8 mouse cellular contexts compared by ENCODE assay signal in genomic region chr4:103214498-103214924, GRCm38 (mm10). TPM values are rescaled to one million over a fixed set of nuclear protein-coding genes. Genes with fewer than 3 reads are reported as not detected.
DNase-seq lines count a peak whose midpoint lies in the region; ATAC-seq lines count a peak whose summit lies in the region.

No protein-coding gene starts in this region.

- DNase-seq in T-cell, adult 2 months (ENCODE audit: low spot score): peak; percentile 75
- DNase-seq in embryo, embryonic 10 days (ENCODE audit: low spot score): peak; percentile 46
- peak; percentile 72 for DNase-seq in gastrocnemius, postnatal 10 days
- DNase-seq in left cerebral cortex, postnatal 14 days (ENCODE audit: low spot score in 2 of 2): peak; percentile 64 to 77
- peak; percentile 68 for DNase-seq in right cerebral cortex, postnatal 14 days
- DNase-seq in urinary bladder, postnatal 36 days (ENCODE audit: low spot score in 2 of 2): peak; percentile 49 to 62

- ATAC-seq in inflammation-experienced regulatory T-cells, adult 6 months: peak; percentile 76
- ATAC-seq in megakaryocyte-erythroid progenitor cell, adult 5-6 weeks (replicated peaks; ENCODE audit: low FRiP score, low TSS enrichment, poor library complexity, severe bottlenecking): peak; percentile 38

- intact Hi-C loops in left cerebral cortex, postnatal 14 days (cut with DNase I): loop anchor here (5.0 kb wide), 1 partner anchor 102 kb away; the partner anchor contains the start of genes Mier1 and Wdr78

RNA-seq across cellular contexts. Expression of gene Slc35d1, which starts 0.5 kb away (rescaled TPM):
- 1 to 10 TPM; 4.8 to 5.5 TPM for total RNA-seq in gastrocnemius, postnatal 10 days (2021)
- polyA plus RNA-seq in inflammation-experienced regulatory T-cells, adult 6 months (2017; shearing (Covaris generic)): 10 to 100 TPM; 21.1 to 24.4 (median 24.2) TPM
- total RNA-seq in left cerebral cortex, postnatal 14 days (2021): 10 to 100 TPM; 12.6 to 14.6 TPM
- total RNA-seq in megakaryocyte-erythroid progenitor cell, adult 5-6 weeks (2014; fragmentation: Nextera tagmentation): 18.5 and 21.5 TPM in 2 replicates
- 6.6 and 10.6 TPM in 2 replicates for total RNA-seq in megakaryocyte-erythroid progenitor cell, adult 5-6 weeks (2017)

Comparison
In these comparisons a context has a peak if more than half of its experiments do, and no peak if none do; other contexts are left out.
1. Peak in every context shown above with its lines: DNase-seq and ATAC-seq.